Mouse (Mus musculus) CD4-positive, CD25-positive, alpha-beta regulatory T cell, adult 4 months (primary cell): ENCODE data around the gene 6430548M08Rik. TPM values are rescaled to one million over a fixed set of nuclear protein-coding genes. Genes with fewer than 3 reads are reported as not detected.

Source experiments
- ATAC-seq: one replicate; pipeline ENCODE4 v1.8.0; 2017
- polyA plus RNA-seq, 2 experiments: library from polyadenylated mRNA; unstranded; fragments of 100-300 nt; shearing (Covaris generic); gene quantifications; one replicate each; pipeline ENCODE4 v1.2.1; 2017

6430548M08Rik gene
- polyA plus RNA-seq, 2 experiments from 2014 or later: 0.20 TPM; not detected in 1

GRCm38 (mm10) chr8:120144652-120145301 is 30.8 kb downstream of the 6430548M08Rik start:
- ATAC-seq: no peak

- no peak for ATAC-seq
These were observed 32.1 kb downstream of the 6430548M08Rik start for GRCm38 (mm10) chr8:120146051-120146450.

- no peak for ATAC-seq
These were observed 36.1 kb downstream of the 6430548M08Rik start for GRCm38 (mm10) chr8:120150028-120150427.

GRCm38 (mm10) chr8:120151151-120151550 is 37.2 kb downstream of the 6430548M08Rik start:
- ATAC-seq: no peak

- no peak for ATAC-seq
These were observed 38.7 kb downstream of the 6430548M08Rik start for GRCm38 (mm10) chr8:120152636-120153035.

- ATAC-seq: no peak
These were observed 46.4 kb downstream of the 6430548M08Rik start for GRCm38 (mm10) chr8:120160366-120160765.

- no peak for ATAC-seq
These were observed 47.9 kb downstream of the 6430548M08Rik start for GRCm38 (mm10) chr8:120161658-120162403.

GRCm38 (mm10) chr8:120162404-120162752 is 48.4 kb downstream of the 6430548M08Rik start:
- no peak for ATAC-seq

- ATAC-seq: no peak
These were observed 49.4 kb downstream of the 6430548M08Rik start for GRCm38 (mm10) chr8:120163376-120163775.

GRCm38 (mm10) chr8:120164026-120164425 is 50.1 kb downstream of the 6430548M08Rik start:
- ATAC-seq: no peak

- ATAC-seq: no peak
These were observed 53.2 kb downstream of the 6430548M08Rik start for GRCm38 (mm10) chr8:120167136-120167535.

GRCm38 (mm10) chr8:120167821-120168220 is 53.9 kb downstream of the 6430548M08Rik start:
- ATAC-seq: no peak

GRCm38 (mm10) chr8:120169119-120169518 is 55.2 kb downstream of the 6430548M08Rik start:
- no peak for ATAC-seq

- ATAC-seq: no peak
These were observed 59.2 kb downstream of the 6430548M08Rik start for GRCm38 (mm10) chr8:120173195-120173594.

- ATAC-seq: no peak
These were observed 60.7 kb downstream of the 6430548M08Rik start for GRCm38 (mm10) chr8:120174606-120175005.

- ATAC-seq: no peak
These were observed 62.7 kb downstream of the 6430548M08Rik start for GRCm38 (mm10) chr8:120176605-120177004.

GRCm38 (mm10) chr8:120177318-120178123 is 63.6 kb downstream of the 6430548M08Rik start, which contains the start of gene Fam92b:
Gene Fam92b, minus strand, starts transcription at chr8:120177466.
- ATAC-seq: no peak

GRCm38 (mm10) chr8:120178124-120178514 is 64.2 kb downstream of the 6430548M08Rik start:
- ATAC-seq: no peak

- peak; percentile 88 for ATAC-seq
These were observed 65.1 kb downstream of the 6430548M08Rik start for GRCm38 (mm10) chr8:120179027-120179431.

- no peak for ATAC-seq
These were observed 66.6 kb downstream of the 6430548M08Rik start for GRCm38 (mm10) chr8:120180445-120180970.

- no peak for ATAC-seq
These were observed 67.3 kb downstream of the 6430548M08Rik start for GRCm38 (mm10) chr8:120181274-120181673.

GRCm38 (mm10) chr8:120181861-120182414 is 68.0 kb downstream of the 6430548M08Rik start:
- ATAC-seq: no peak

- no peak for ATAC-seq
These were observed 70.4 kb downstream of the 6430548M08Rik start for GRCm38 (mm10) chr8:120184366-120184765.
